Mouse (Mus musculus): Measurements from ENCODE around the gene Lin7b.
A peak's percentile ranks its signal among the peaks of the same experiment; 100 is the strongest.

Gene Lin7b

GRCm38 (mm10) chr7:45353041-45353440 lies 17.3 kb downstream of the Lin7b start:
- no peak for DNase-seq (ENCODE audit: low spot score)

GRCm38 (mm10) chr7:45346905-45347304 lies 23.5 kb downstream of the Lin7b start:
- no peak for DNase-seq (ENCODE audit: low spot score)

- no peak for DNase-seq (ENCODE audit: low spot score)
Measured at GRCm38 (mm10) chr7:45343543-45343942, 26.8 kb downstream of the Lin7b start.

GRCm38 (mm10) chr7:45342081-45342480 lies 28.3 kb downstream of the Lin7b start:
- no peak for DNase-seq (ENCODE audit: low spot score)

GRCm38 (mm10) chr7:45341303-45341702 lies 29.1 kb downstream of the Lin7b start:
- DNase-seq (ENCODE audit: low spot score) = peak; percentile 38

GRCm38 (mm10) chr7:45340669-45341068 lies 29.7 kb downstream of the Lin7b start:
- peak; percentile 70 for DNase-seq (ENCODE audit: low spot score)

GRCm38 (mm10) chr7:45340066-45340442 lies 30.3 kb downstream of the Lin7b start:
- no peak for DNase-seq (ENCODE audit: low spot score)

- peak; percentile 65 for DNase-seq (ENCODE audit: low spot score)
Measured at GRCm38 (mm10) chr7:45339410-45340065, 30.8 kb downstream of the Lin7b start.

- no peak for DNase-seq (ENCODE audit: low spot score)
Measured at GRCm38 (mm10) chr7:45338161-45338911, 32.0 kb downstream of the Lin7b start.

GRCm38 (mm10) chr7:45337469-45337868 lies 32.9 kb downstream of the Lin7b start:
- no peak for DNase-seq (ENCODE audit: low spot score)

- no peak for DNase-seq (ENCODE audit: low spot score)
Measured at GRCm38 (mm10) chr7:45336319-45336718, 34.1 kb downstream of the Lin7b start.

GRCm38 (mm10) chr7:45335056-45335455 lies 35.3 kb downstream of the Lin7b start, which contains the start of gene Hrc:
Gene Hrc, plus strand, starts transcription at chr7:45335290.
- DNase-seq (ENCODE audit: low spot score) = no peak

GRCm38 (mm10) chr7:45334605-45335004 lies 35.8 kb downstream of the Lin7b start:
- no peak for DNase-seq (ENCODE audit: low spot score)

GRCm38 (mm10) chr7:45333431-45333982 lies 36.9 kb downstream of the Lin7b start, which contains the start of gene Trpm4:
Gene Trpm4, minus strand, starts transcription at chr7:45333780.
- DNase-seq (ENCODE audit: low spot score) = peak; percentile 71

GRCm38 (mm10) chr7:45332685-45333425 lies 37.5 kb downstream of the Lin7b start:
- DNase-seq (ENCODE audit: low spot score) = peak; percentile 71

GRCm38 (mm10) chr7:45331502-45331901 lies 38.9 kb downstream of the Lin7b start:
- DNase-seq (ENCODE audit: low spot score) = no peak

- DNase-seq (ENCODE audit: low spot score) = no peak
Measured at GRCm38 (mm10) chr7:45328841-45329475, 41.4 kb downstream of the Lin7b start.

GRCm38 (mm10) chr7:45325800-45326199 lies 44.6 kb downstream of the Lin7b start:
- DNase-seq (ENCODE audit: low spot score) = no peak

GRCm38 (mm10) chr7:45323069-45323468 lies 47.3 kb downstream of the Lin7b start:
- DNase-seq (ENCODE audit: low spot score) = no peak

- no peak for DNase-seq (ENCODE audit: low spot score)
Measured at GRCm38 (mm10) chr7:45322245-45322644, 48.1 kb downstream of the Lin7b start.
